Mouse (Mus musculus) heart, postnatal 36 days (tissue): ENCODE data around the gene Kat7. TPM values are rescaled to one million over a fixed set of nuclear protein-coding genes. Genes with fewer than 3 reads are reported as not detected.
A peak's percentile ranks its signal among the peaks of the same experiment; 100 is the strongest.

Experiments used
- DNase-seq, 2 experiments: peaks; one replicate each; pipeline ENCODE4 v3.0.0; 2021 to 2022
- intact Hi-C: fragments of 180-260 bp; cut with DNase I; formaldehyde crosslinking; loops from one replicate; pipeline ENCODE4 v1.15.1; 2025
- total RNA-seq, 2 experiments: library from RNA; stranded (reverse); gene quantifications; 2 replicates each; pipeline ENCODE4 v1.2.3; 2021

Gene Kat7
- total RNA-seq, result 10 to 100 TPM; 27.5 to 32.3 TPM

DNA sequence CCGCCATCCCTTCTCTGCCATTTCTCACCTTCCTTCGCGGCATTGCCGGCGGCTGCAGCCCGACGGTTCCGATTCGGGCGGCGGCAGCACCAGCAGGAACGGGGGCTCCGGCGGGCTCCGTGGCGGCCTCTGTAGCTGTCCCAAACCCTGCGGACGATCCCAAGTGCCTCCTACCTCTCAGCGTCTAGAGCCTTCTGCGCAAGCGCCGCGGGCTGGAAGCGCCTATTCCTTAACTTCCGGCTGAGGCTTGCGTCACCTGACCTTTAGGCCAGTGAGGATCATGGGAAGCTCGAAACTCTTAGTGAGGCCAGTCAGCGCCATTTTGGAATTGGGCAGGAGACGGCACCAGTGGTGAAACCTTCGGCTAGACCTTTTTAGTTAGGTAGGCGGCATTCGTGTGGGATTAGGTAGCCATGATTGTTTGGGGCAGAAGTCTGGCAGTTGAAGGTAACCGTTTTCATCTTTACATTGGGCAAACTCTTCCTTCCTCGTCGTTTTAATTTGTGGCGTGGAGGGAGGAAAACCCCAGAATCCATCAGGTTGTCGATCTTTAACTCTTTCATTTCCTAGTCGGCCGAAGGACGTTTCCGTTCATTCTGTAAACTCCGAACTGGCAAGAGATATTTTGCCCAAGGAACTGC lies at the start of gene Kat7:
Gene Kat7 (minus strand): TSS at position 240 of the 641 bp plus-strand sequence.
- intact Hi-C loops, result loop anchor here (2.0 kb wide), 1 partner anchor 75 kb away; the partner anchor contains the start of gene Slc35b1
- DNase-seq, result peak; percentile 94 to 95

DNA sequence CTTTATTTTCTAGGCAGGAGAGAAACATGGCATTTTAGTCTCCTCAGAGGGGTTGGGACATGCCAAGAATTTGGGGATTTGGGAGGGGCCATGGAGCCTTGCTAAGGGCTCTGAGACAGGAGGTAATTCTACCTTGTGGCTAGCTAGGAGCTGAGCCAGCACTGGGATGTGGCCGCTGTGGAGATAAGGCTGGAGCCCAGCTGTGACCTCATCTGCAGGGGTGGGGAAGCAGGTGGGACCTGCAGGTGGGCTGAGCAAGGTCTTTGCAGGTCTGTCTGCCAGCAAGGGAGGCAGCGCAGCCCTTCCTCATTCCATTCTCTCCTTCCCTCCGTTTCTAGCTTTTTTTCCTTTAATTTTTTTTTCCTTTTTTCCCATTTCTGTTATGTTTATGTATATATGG lies 48.2 kb upstream of the Kat7 start:
- DNase-seq, result no peak
- intact Hi-C loops, result no loop called here

DNA sequence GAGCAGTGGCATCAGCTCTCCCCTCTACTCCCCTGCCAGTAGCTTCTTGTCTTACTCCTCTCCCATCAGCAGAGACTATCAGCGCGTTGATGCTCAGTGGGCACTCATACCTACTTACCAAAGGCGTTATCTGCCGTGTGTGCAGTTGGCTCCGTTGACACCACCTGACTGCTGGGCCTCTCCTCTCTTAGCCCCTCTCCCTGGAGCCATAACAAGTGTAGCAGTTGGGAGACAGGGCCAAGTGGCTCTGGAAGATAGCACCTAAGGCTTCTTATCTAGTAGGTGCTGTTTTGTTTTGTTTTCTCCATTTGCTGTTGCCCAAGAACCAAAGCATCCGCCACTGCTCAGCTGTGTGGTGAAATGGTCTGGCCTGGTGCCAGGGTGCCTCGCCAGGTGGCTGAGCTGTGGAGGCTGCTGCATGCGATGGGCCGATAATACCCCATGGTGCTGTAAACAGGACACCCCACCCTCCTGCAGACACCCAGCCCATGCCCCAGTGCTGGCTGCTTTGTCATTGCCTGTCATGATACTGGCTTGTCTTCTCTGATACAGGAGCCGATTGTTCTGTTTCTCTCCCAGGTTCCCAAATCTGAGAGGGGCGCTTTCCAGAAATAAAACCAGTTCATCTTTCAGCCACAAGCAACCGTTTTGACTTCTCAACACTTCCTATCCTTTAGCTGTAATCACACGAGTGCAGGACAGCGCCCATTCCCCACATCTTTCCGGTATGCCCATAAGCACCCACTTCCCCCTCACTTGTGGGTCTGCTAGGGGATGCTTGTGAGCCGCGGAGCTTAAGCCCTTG lies 46.6 kb upstream of the Kat7 start:
- intact Hi-C loops, result no loop called here
- DNase-seq, result peak; percentile 63 to 66

DNA sequence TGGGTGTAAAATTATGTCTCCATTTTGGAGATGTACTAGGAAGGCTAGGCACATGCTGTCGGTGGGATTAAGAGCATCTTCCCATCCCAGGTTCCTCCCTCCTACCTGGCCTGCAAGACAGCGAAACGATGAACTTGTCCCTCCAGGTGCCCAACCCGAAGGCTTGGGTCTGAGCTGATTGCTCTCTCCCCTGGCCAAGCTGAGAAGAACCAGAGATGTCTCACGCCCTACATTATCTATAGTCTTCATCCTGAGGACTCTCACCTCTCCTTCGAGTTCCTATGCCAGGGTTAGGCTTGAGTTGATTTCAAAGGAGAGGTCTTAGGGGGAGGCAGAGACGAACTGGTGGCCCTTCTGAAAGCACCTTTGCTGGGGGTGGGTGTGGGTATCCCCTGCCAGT lies 46.0 kb upstream of the Kat7 start:
- no peak for DNase-seq
- intact Hi-C loops, result no loop called here

DNA sequence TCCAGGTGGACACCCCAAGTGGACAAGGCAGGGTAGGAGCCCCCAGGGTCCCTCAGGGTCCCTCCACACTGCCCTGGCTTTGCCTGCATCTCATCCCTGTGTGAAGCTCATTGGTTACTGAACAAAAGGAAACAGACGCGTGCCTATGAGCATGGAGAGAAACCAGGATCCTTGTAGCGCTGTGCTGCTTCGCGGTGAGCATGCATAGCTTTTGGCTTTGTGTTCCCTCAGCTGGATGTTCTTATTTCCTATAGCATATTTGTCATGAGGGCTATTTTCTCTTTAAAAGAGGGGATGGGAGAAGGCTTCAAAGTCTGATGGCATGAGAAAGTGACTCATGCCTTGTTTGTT lies 45.6 kb upstream of the Kat7 start:
- intact Hi-C loops, result no loop called here
- DNase-seq, result no peak

DNA sequence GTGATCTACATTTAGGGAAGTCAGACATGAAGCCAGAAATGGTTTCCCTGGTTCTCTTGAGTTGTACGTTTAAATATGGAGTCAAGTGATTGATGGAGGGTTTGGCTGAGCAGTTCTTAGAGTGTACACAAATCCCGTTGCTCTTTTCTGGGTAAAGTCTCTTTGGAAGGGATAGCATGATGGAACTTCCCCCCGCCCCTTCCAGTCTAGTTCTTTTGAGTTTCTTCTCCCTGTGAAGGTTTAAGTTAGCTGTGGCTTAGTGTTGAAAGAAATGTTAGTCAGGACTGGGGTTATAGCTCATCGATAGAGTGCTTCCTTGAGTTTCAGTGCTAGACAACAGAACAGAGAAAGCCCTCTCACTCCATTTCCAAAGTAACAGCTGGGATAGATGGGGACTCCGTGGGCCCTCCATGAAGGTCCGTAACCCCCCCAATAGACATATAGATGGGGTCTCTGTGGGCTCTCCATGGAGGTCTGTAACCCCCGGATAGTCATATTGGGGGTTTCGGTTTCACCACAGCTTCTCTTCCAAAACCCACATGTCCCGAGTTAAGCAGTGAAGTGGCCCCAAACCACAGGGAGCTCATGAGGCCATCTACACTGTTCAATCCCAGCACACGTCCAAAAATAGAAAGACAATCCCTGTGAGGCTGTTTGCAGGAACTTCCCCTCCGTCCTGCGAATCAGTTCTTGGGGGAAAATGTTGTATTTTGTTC lies 45.1 kb upstream of the Kat7 start:
- intact Hi-C loops, result no loop called here
- no peak for DNase-seq

DNA sequence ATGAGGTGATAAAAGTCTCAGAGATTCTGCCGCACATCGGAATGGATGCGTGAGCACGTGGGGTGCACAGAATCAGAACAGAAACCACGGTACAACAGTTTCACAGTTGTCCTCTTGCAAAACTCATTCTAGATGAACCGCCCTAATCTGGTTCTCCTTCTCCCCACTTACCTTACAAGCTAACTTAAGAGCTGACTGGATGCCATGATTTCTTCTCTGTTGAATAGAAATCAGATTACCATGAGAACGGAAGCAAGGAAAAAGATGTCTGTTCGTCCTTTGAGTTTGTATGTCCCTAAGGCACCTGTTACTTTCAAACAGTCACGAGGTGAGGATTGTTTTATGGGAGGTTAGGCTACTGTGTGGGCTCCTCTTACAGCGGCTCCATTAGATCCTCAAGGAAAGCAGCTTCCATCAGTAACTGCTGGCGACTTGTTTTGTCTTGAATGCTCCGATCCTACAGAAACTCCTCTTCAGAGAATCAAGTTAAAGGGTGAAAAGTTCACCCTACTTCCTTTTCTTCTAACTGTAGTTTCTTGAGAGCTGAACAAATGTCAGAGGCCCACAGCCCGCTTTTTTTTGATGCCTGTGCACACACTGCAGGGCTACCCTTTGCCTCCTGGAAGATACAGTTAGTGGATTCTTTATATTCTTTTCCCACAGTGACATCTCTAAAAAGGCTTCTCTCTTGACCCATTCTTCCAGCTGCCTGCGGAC lies 44.3 kb upstream of the Kat7 start:
- intact Hi-C loops, result no loop called here
- no peak for DNase-seq

DNA sequence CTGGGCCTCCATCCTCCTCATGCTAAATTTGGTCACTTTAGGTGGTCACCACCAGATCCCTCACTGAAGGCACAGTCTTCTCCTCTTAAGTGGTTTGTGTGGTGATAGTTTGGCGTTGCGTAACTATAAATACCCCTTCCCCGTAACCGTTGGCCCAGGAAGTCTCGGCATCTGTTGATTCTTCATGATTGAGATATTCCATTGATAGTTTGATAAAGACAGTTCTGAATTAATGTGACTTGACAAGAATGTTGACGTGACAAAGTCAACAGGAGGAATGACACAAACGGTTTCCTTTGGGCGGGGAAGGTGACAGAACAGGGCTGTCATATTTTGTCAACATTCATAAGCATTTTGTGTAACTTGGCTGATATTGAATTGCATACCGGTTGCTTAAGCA lies 43.2 kb upstream of the Kat7 start:
- no peak for DNase-seq
- intact Hi-C loops, result no loop called here

DNA sequence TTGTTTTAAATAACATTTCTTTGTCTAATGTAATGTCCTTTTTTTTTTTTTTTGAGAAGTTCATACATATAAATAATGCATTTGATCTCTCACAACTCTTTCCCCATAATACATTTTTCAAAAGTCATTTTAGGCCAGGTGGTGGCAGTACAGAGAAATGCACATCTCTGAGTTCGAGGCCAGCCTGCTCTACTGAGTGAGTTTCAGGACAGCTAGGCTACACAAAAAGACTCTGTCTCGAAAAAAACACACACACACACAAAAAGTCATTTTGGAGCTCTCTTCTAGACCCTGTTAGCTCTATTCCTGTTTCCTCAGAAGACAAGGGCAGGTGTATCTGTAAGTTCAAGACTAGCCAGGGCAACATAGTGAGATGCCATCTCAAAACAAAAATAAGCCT lies 42.6 kb upstream of the Kat7 start:
- intact Hi-C loops, result no loop called here
- DNase-seq, result no peak

DNA sequence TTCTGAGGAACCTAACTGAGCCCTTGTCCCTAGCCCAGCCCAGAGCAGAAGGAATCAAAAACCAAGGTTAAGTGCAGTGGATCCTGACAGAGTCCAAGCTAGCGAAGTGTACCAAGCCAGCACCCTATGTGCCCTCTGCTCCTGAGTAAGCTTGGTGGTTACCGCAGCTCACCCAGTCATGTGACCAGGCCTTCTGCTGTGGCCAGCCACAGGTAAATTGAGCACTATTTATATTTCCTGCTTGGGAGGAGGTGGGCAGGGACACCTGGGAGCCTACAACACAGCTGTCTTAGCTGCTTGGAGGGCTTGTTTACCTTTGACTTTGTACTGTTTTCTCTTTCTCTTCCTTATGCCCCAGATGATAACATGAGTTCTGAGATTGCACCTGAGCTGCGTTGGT lies 40.9 kb upstream of the Kat7 start:
- intact Hi-C loops, result no loop called here
- no peak for DNase-seq

DNA sequence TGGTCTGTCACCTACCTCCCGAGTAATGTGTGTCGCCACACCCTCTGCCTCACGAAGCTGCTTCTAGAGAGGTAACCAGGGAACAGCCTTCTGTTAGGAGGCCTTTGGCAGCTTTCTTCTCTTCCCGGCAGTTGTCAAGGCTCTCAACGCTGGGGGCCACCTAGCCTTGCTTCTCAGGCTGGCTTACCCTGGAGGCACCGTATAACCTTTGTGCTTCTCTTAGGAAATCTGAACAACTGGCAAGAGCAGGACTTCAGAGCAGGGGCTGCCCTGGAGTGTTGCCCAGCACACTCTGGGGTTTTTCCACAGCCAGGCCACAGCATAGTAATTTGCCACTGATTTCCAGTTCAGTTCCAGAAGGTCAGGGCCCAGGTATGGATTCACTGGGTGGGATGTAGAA lies 40.2 kb upstream of the Kat7 start:
- intact Hi-C loops, result no loop called here
- no peak for DNase-seq

DNA sequence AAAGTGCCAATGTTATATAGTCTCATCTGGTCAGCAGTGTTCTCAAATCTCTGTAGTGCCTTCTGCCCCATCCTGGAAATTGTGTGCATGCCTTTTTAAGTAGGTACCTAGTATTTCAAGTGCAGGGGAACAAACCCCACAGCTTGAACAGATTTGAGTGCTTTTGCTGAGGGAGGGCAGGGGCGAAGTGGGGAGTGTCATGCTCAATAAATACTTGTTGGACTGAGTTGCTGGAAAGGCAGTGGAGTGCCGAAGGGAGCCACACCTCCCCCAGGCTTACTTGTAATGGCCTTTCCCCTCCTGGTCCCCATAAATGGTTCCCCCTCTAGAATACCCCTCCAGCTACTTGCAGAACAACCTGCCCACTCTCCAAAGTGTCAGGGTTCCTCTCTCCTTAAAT lies 34.1 kb upstream of the Kat7 start:
- intact Hi-C loops, result no loop called here
- no peak for DNase-seq

DNA sequence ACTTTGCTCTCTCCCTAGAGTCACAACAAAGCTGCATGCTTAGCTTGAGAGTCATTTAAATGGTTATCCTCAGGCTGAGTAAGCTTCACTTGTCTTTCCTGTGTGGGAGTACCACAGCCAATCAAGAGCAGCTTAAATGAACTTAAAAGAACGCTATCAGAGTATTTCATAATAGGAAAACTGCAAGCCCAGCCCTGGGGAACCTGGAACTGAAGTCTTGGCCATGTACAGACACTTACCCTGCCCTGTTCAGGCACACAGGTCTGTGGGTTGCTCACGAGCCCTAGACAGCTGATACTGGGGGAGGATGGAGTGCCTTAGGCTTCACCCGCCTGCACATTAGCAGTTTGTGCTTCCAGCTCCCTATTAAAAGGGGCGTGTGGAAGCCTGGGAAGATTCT lies 33.1 kb upstream of the Kat7 start:
- intact Hi-C loops, result no loop called here
- DNase-seq, result no peak

DNA sequence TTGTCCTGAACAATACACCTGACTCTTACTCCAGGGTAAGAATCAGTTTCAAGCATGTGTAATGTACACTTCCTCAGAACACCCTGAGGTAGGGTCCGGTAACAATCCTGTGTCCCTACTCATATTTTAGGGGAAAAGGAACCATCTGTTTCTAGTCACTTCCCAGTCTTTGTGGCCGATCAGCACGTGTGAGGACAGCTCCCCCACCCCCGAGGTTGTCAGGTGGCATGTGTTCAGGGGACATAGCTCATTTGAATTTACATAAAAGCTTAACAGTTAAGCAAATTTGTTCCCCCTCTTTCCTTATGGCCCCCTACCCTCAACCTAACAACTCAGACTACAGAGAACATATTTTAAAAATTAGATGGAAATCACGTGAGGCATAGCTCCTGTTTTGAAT lies 30.6 kb upstream of the Kat7 start:
- intact Hi-C loops, result no loop called here
- DNase-seq, result no peak

DNA sequence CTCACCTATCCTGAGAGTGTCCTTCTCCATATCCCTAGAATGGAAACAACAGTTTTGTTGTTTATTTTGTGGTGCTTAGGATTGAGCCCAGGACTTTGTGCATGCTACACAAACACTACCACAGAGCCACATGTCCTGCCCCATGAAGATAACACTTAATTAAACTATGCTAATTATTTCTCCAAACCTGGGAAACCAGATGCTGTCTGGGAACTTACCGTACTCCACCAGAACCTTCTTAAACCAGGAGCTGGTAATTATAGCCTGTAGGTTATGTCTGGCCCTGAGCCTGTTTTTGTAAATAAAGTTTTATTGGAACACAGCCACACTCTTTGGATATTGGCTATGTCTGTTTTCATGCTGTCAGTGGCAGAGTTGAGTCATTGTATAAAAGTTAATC lies 30.2 kb upstream of the Kat7 start:
- DNase-seq, result no peak
- intact Hi-C loops, result no loop called here

DNA sequence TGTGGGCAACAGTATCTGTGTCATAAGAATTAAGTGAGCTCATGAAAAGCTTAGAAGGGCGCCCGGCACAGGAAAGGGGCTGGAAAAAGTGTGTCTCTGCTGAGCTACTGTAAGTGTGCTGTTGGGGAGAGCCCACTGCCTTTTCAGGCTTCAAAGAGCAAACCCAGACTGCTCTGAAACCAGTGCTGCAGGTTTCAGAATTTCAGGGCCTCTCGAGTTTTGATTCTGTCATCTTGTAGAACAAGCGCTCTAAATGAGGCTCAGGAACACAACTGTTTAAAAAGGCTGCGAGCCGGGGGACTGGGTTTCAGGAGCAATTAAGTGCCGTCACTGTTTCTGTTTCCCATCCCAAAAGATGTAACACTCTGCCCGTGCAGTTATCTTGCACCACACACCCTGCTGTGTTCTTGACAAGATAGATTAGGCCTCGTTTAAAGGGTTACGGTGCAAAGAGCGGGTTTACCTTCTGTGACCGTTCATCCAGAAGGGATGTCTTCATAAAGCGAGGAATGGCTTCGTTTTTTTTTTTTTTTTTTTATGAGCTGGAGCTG lies 29.5 kb upstream of the Kat7 start:
- intact Hi-C loops, result loop anchor here (2.0 kb wide), 1 partner anchor 25 kb away; no protein-coding TSS in a partner anchor
- no peak for DNase-seq

DNA sequence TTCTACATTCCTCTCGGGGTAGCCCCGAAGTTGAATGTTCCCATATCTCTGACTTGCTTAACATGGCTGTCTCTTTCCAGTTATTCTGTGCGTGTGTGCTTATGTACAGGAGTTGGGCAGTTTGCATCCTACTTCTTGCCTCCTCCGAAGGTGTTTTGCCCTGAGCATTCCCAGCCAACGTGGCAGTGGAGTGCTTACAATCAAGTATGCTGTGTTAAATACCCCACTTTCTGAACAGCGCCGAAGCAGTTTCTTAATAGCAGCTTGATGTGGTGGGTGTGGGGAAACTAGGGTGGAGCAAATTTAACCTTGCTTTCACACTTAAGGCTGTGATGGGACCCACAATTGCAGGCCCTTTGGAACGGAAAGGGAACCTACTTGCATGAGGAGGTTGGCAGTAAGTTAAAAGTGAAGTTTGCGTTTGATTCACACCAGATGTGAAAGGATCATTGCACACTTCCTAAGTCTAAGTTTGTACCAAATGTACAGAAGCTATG lies 27.8 kb upstream of the Kat7 start:
- intact Hi-C loops, result loop anchor here (2.0 kb wide), 2 partner anchors 27 to 47 kb away; partner anchors contain the start of gene Slc35b1

DNA sequence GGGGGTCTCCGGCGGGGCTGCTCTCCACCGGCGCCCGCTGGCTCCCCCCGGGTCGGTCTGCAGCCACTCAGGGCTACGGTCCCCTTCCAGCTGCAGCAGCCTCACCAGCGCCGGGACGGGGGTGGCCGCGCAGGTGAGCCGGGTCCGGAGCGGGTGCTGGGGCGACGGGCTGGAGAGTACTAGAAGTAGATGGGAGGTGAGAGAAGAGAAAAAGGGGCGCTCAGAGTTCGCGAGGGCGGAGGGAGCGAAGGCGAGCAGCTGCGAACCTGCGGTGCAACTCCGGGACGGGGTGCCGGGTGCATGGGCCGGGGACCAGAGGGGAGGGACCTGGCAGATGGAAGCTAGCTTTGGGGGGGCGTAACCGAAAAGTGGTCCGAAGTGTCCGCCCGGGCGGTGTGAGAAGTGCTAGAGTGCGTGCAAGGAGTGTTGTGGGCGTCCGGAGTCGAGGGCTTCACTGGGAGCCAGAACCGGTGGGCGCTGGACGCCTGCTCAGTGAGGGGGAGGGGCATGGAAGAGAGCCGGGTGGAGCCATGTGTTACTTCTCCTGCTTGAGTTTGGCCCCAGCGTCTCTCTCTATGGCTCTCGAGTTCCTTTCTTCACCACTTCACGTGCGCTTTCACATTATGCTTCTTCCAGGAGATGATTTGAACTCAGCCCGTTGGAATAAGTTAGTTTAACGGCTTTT lies 27.2 kb upstream of the Kat7 start:
- intact Hi-C loops, result loop anchor here (2.0 kb wide), 1 partner anchor 48 kb away; the partner anchor contains the start of gene Slc35b1
- peak; percentile 57 to 77 for DNase-seq

More for the DNA sequence above, 27.8 kb upstream of the Kat7 start:
- no peak for DNase-seq

DNA sequence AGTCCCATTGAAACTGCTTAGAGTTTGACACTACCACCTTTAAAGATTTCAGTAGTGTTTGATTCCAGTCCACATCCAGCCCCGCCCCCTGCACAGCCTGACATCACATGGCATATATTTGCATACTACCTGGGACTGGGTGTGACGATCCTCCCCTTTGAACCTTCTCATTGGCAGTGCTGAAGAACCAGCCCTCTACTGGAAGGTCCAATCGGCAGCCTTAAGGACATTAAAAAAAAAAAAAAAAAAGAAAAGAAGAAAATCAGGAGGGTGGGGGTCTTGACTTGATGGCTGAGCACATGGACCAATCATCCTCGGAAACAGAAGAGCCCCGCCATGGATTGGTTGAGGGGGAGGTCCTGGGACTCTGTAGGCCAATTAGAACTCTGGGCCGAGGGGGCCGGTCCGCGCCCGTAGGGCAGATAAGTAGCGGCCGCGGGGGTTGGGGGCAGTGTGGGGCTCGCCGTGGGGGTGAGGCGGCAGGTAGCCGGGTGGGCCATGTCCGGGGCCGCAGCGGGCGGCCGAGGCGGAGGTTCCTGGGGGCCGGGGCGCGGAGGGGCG lies 26.6 kb upstream of the Kat7 start, which contains the start of gene Fam117a:
Gene Fam117a (plus strand): TSS at position 451 of the 561 bp plus-strand sequence.
- peak; percentile 77 to 82 for DNase-seq
- intact Hi-C loops, result loop anchor here (2.0 kb wide), 1 partner anchor 48 kb away; the partner anchor contains the start of gene Slc35b1
